Mouse (Mus musculus) pancreas, adult 10 weeks (tissue): ENCODE results near the gene Cpt2. TPM values are rescaled to one million over a fixed set of nuclear protein-coding genes. Genes with fewer than 3 reads are reported as not detected.

ENCODE experiments used
- polyA plus RNA-seq: library from polyadenylated mRNA; stranded (reverse); fragments of 350-450 nt; fragmentation: Illumina TruSeq; extraction: RNeasy Lipid Tissue Mini Kit (QIAGEN cat#74804); gene quantifications from one replicate; pipeline ENCODE4 v1.2.3, GENCODE M21; 2015; ENCODE audit warnings: low read depth, low replicate concordance; ENCODE audit not compliant: insufficient read depth

Cpt2 gene
- polyA plus RNA-seq = 12.1 TPM

DNA sequence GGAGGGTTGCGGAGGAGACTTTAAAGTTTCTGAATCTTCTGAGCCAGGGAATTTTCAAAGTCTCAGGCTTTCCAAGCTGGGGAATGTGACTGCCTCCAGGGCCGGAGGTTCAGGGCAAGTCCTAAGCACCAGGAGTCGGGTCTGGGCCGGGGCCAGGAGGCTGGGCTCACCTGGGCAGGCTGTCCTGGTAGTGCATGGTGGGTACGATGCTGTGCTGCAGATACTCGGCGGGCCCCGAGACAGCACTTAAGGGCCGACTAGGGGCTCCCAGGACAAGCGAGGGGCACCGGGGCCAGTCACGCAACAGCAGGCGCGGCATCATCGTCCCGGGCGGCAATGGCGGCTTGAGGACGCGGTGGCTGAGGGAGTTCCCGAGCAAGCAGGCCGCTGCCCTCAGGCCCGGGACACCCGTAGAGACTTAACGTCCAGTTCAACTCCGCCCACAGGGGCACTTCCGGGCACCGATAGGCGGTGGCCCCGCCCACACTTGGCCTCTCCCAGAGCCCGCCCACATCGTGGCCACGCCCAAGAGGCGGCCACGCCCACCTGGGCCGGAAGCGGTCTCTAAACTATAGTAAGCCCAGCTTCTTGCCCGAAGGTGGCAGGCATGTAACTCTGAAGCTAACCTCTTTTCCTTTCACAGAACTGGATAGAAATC lies at the start of gene Cpt2:
Cpt2 (minus strand) TSS at position 466 of the 658 bp plus-strand sequence.

DNA sequence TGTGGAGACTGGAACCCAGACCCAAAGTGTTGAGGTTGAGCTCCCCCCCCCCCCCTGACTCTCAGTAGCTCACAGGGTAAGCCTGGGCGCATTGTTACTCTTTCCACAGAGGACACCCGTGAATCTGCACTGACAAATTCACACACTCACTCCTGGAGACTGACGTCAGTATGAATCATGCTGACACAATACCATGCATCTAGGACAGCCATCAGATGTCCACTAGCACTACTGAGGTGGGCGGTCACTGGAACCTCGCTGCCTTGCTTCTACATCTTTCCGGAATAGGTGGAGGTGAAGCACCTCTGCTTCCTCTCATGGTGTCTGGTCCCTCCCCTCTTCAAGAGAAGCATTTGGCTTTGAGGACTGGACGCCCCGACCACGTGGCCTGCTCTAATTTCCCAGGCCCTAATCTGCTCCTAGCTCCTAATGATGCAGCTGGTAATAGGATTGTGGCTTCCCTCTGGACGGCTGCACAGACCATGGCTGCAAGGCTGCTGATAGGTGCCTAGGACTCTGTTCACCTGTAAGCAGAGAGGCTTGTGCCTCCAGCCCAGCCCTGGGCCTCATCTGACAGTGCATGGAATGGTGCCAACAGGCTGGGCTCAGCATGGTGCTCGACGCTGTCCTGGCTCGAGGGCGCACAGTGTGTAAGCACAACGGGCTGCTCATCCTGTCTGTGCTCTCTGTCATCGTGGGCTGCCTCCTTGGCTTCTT lies 44.7 kb upstream of the Cpt2 start, which contains the start of gene Slc1a7:
Slc1a7 (plus strand) TSS at position 367 of the 717 bp plus-strand sequence.

DNA sequence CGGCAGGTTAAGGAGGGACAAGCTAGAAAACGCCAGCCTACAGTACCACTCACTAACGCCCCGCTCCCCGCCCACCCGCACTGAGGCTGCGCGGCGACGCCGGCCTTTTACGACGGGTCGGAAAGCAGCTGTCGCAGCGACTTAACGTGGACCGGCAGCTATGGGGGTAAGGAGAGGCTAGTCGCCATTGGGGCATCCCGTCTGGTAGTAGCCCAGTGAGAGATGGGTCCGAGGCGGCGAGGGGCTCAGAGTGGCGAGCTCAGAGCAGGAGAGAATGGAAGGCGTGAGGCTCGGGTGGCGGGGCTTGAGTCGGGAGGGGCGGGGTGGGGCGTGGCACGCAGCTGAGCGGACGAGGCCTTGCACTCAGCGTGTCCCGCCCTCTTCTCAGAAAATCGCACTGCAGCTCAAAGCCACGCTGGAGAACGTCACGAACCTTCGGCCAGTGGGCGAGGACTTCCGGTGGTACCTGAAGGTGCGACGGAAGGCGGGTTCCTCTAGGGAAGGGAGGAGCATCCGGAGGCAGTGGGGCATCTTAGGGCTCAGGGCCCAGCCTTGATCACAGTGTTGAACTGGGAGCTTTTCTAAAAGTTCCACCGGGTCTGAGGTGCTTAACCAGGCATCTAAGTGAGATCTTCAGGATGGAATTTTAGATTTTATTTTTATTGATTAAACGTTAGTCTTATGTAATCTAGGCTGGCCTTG lies 33.5 kb downstream of the Cpt2 start, which contains the start of gene 0610037L13Rik:
0610037L13Rik (plus strand) TSS at position 83 of the 702 bp plus-strand sequence.

DNA sequence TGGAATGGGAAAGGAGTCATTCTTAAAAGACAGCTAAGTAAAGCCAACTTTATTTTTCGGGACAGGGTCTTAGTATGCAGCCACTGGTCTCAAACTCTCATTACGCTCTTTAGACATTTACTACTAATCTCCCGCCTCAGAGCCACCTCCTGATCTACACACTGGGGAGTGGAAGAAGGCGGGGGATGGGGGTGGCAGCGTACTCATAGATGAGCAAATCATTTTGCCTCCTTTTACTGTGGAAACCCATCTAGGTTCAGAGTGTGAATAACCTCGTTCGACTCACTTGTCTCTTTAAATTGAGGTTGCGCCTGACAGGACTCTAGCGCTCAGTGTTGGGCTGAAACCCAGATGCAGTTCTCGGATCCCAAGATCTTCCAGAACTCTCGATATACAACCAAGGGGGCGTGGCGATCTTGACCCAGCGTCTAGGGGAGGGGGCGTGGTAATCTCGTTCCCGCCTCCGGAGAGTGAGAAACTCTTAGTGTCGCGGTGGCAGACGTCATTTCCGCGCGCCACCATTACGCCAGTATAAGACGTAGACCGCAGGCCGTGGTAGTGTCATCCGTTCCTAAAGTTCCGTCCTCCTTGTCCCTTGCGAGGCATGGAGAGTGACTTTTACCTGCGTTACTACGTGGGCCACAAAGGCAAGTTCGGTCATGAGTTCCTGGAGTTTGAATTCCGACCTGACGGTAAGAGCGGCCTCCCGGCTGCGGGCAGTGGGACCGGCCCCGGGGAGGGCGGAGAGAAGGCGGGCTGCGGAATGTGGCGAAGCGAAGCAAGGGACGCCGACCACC lies 44.0 kb downstream of the Cpt2 start, which contains the start of gene Magoh:
Magoh (plus strand) TSS at position 502 of the 797 bp plus-strand sequence.

Other genes with a start within 250 kb of the Cpt2 start
- not detected for gene Dmrtb1, start 239.4 kb downstream of the Cpt2 start, polyA plus RNA-seq
- 1.6 TPM for gene Lrp8, start 121.3 kb downstream of the Cpt2 start, polyA plus RNA-seq
- gene Magoh, start 43.9 kb downstream of the Cpt2 start, polyA plus RNA-seq = 17.0 TPM
- gene 0610037L13Rik, start 33.8 kb downstream of the Cpt2 start, polyA plus RNA-seq = 24.7 TPM
- gene Slc1a7, start 44.7 kb upstream of the Cpt2 start, polyA plus RNA-seq = 0.26 TPM
- gene Podn, start 172.8 kb upstream of the Cpt2 start, polyA plus RNA-seq = 10.8 TPM
- 60.6 TPM for gene Scp2, start 221.4 kb upstream of the Cpt2 start, polyA plus RNA-seq
- 145 TPM for gene Echdc2, start 241.8 kb upstream of the Cpt2 start, polyA plus RNA-seq